Comparison of ENCODE assay signal across 12 mouse cellular contexts in the genomic region with DNA sequence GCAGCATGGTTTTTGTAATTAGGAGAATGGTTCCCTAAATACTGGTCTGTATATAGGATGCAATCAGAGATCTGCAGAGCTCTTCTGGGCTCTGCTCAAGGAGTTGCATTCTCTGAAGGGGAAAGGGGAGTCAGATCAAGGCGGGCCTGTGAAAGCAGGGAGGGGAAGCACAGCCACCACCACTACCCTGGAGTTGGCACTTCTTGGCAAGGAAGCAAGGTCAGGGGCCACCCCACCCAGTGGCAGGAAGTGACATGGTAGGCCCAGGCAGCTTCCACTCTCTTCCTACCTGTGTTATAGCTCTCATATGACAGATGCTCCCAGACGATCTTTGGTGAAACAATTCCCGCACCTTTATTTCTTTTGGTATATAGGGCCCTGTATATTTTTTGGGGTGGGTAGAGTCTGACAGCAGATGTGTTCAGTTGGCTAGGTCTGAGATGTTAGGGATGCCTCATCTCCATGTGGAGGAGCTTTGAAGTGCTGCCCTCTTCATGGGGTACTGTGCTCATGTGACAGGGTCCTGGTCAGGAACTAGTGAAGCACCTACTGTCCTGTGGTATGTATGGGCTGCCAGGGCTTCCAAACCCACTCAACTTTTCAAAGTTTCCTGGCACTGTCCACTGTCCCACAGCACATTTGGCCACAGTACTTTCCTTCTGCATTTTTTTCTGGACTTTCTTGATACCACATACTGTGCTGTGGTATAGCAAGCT.
DNase-seq lines count a peak whose midpoint lies in the region; ATAC-seq and TF ChIP-seq lines count a peak whose summit lies in the region.
"Had no signal": no experiment of that assay in that cellular context is flagged by ENCODE, and none has a peak within 500 bp of the region (broad histone marks: within the 10 kb centered on the region; RNA-seq: fewer than 3 reads in every experiment).

No protein-coding gene starts in this region.

- H3K4me2 ChIP-seq in kidney, embryonic 16.5 days (replicated peaks; ENCODE audit: low read depth, low read length): no peak overlapping the region
- H3K4me2 ChIP-seq in midbrain, postnatal 0 days (ENCODE audit: low read depth, low read length, poor library complexity, severe bottlenecking): no peak overlapping the region
- H3K4me2 ChIP-seq: embryonic facial prominence, embryonic 15.5 days; liver, embryonic 15.5 days had no signal

- H3K4me3 ChIP-seq in kidney, embryonic 16.5 days (ENCODE audit: low read length): no peak overlapping the region
- H3K4me3 ChIP-seq in midbrain, postnatal 0 days (ENCODE audit: low read depth, low read length): no peak overlapping the region
- H3K4me3 ChIP-seq: embryonic facial prominence, embryonic 15.5 days; heart, adult 2 months; liver, embryonic 15.5 days had no signal

- H3K4me1 ChIP-seq in kidney, embryonic 16.5 days (ENCODE audit: insufficient read depth, low read length): no peaks in the 10 kb centered on the region
- H3K4me1 ChIP-seq in midbrain, postnatal 0 days (ENCODE audit: insufficient read depth, low read length): peaks cover 9% of the 10 kb centered on the region
- H3K4me1 ChIP-seq: embryonic facial prominence, embryonic 15.5 days; liver, embryonic 15.5 days had no signal

- no peaks in the 10 kb centered on the region for H3K9me3 ChIP-seq in kidney, embryonic 16.5 days (ENCODE audit: low read length)
- H3K9me3 ChIP-seq in midbrain, postnatal 0 days (ENCODE audit: low read length): no peaks in the 10 kb centered on the region
- H3K9me3 ChIP-seq: embryonic facial prominence, embryonic 15.5 days; liver, embryonic 15.5 days had no signal

- TF ChIP-seq CTCF in midbrain, postnatal 0 days (IDR thresholded peaks at IDR 0.05): no peak

- H3K27me3 ChIP-seq in kidney, embryonic 16.5 days (ENCODE audit: insufficient read depth, low read length): no peaks in the 10 kb centered on the region
- no peaks in the 10 kb centered on the region for H3K27me3 ChIP-seq in midbrain, postnatal 0 days (ENCODE audit: insufficient read depth, low read length)
- H3K27me3 ChIP-seq: embryonic facial prominence, embryonic 15.5 days; liver, embryonic 15.5 days had no signal

- WGBS in kidney, embryonic 16.5 days: 79% methylated on average over 3 of the region's 3 CpGs
- WGBS in midbrain, postnatal 0 days: 93% methylated on average over 3 of the region's 3 CpGs

- no peak overlapping the region for H3K27ac ChIP-seq in kidney, embryonic 16.5 days (ENCODE audit: low read length)
- no peak overlapping the region for H3K27ac ChIP-seq in midbrain, postnatal 0 days (ENCODE audit: low read depth, low read length)
- H3K27ac ChIP-seq: embryonic facial prominence, embryonic 15.5 days; heart, adult 2 months; liver, embryonic 15.5 days had no signal

- 0 out of 2 replicates have a peak, but pooled peaks have one; percentile 35 for ATAC-seq in kidney, embryonic 16.5 days (ENCODE audit: low FRiP score, low TSS enrichment)
- ATAC-seq in midbrain, postnatal 0 days (ENCODE audit: low FRiP score): 0 out of 2 replicates have a peak, but pooled peaks have one; percentile 7

- peak; percentile 4 for DNase-seq in adrenal gland, postnatal 25 days
- DNase-seq in adrenal gland, postnatal 4 days (ENCODE audit: low spot score in 2 of 2): no peak
- no peak for DNase-seq in kidney, adult 8-10 months
- peak; percentile 19 for DNase-seq in thymus, postnatal 4 days
- no peak for DNase-seq in thymus, adult 18-20 months
- no peak for DNase-seq in midbrain, postnatal 0 days (ENCODE audit: low spot score)
- DNase-seq in gastrocnemius, postnatal 36 days: no peak
- DNase-seq: adrenal gland, adult 8-10 months; heart, adult 2 months had no signal

- no peaks in the 10 kb centered on the region for H3K36me3 ChIP-seq in kidney, embryonic 16.5 days (ENCODE audit: insufficient read depth, low read length)
- H3K36me3 ChIP-seq in midbrain, postnatal 0 days (ENCODE audit: insufficient read depth, low read length): no peaks in the 10 kb centered on the region
- H3K36me3 ChIP-seq: embryonic facial prominence, embryonic 15.5 days; liver, embryonic 15.5 days had no signal

- no peak overlapping the region for H3K9ac ChIP-seq in kidney, embryonic 16.5 days (replicated peaks; ENCODE audit: low read length)
- no peak overlapping the region for H3K9ac ChIP-seq in midbrain, postnatal 0 days (replicated peaks; ENCODE audit: low read length, poor library complexity, severe bottlenecking)
- H3K9ac ChIP-seq: embryonic facial prominence, embryonic 15.5 days; liver, embryonic 15.5 days had no signal

- intact Hi-C loops in gastrocnemius, postnatal 36 days (cut with DNase I): no loop called here

Comparison
In these comparisons a context has a peak if more than half of its experiments do, and no peak if none do; other contexts are left out.
1. DNase-seq: peak in adrenal gland, postnatal 25 days (single experiment) and thymus, postnatal 4 days (single experiment); none in adrenal gland, postnatal 4 days (0 of 2), kidney, adult 8-10 months (0 of 2), thymus, adult 18-20 months (0 of 2), midbrain, postnatal 0 days (single experiment) and gastrocnemius, postnatal 36 days (0 of 2).